Mouse (Mus musculus): Measurements from ENCODE around the gene Mindy1. TPM values are rescaled to one million over a fixed set of nuclear protein-coding genes. Genes with fewer than 3 reads are reported as not detected.
A peak's percentile ranks its signal among the peaks of the same experiment; 100 is the strongest.

Gene Mindy1
- total RNA-seq, 2 experiments from 2014 or later, result 19.1 to 22.7 TPM

GRCm38 (mm10) chr3:95275161-95275560, 6.0 kb upstream of the Mindy1 start:
- no peak overlapping the region for H3K27ac ChIP-seq
- TF ChIP-seq CTCF (conservative IDR thresholded peaks at IDR 0.05), result no peak
- no peak overlapping the region for H3K4me3 ChIP-seq
- no peak for DNase-seq (ENCODE audit: low spot score in 2 of 2)

GRCm38 (mm10) chr3:95276428-95276934, 4.7 kb upstream of the Mindy1 start:
- no peak for TF ChIP-seq CTCF (conservative IDR thresholded peaks at IDR 0.05)
- DNase-seq (ENCODE audit: low spot score in 2 of 2), result no peak
- no peak overlapping the region for H3K27ac ChIP-seq
- no peak overlapping the region for H3K4me3 ChIP-seq

GRCm38 (mm10) chr3:95277149-95277551, 4.0 kb upstream of the Mindy1 start:
- no peak for TF ChIP-seq CTCF (conservative IDR thresholded peaks at IDR 0.05)
- DNase-seq (ENCODE audit: low spot score in 2 of 2), result no peak
- Histone ChIP-seq H3K4me3 (no peak overlapping the region), H3K27ac (no peak overlapping the region)

- H3K4me3 ChIP-seq, result peak overlapping the region; percentile 75
- peak overlapping the region; percentile 96 for H3K27ac ChIP-seq
- DNase-seq (ENCODE audit: low spot score in 2 of 2), result no peak
- TF ChIP-seq CTCF (conservative IDR thresholded peaks at IDR 0.05), result no peak; the same call in 1 of the 2 replicates
These were observed 398 bp upstream of the Mindy1 start for GRCm38 (mm10) chr3:95280747-95281146.

GRCm38 (mm10) chr3:95282381-95282864, 1.3 kb downstream of the Mindy1 start:
- peak overlapping the region; percentile 75 for H3K4me3 ChIP-seq
- TF ChIP-seq CTCF (conservative IDR thresholded peaks at IDR 0.05), result no peak
- peak overlapping the region; percentile 96 for H3K27ac ChIP-seq
- no peak for DNase-seq (ENCODE audit: low spot score in 2 of 2)

- TF ChIP-seq CTCF (conservative IDR thresholded peaks at IDR 0.05), result peak; percentile 59
- peak; percentile 74 to 77 for DNase-seq (ENCODE audit: low spot score in 2 of 2)
- H3K27ac ChIP-seq, result peak overlapping the region; percentile 96
- peak overlapping the region; percentile 75 for H3K4me3 ChIP-seq
These were observed 1.9 kb downstream of the Mindy1 start for GRCm38 (mm10) chr3:95282865-95283588.

GRCm38 (mm10) chr3:95283589-95283941, 2.4 kb downstream of the Mindy1 start:
- DNase-seq (ENCODE audit: low spot score in 2 of 2), result no peak
- Histone ChIP-seq H3K27ac (peak overlapping the region; percentile 96), H3K4me3 (peak overlapping the region; percentile 75)
- TF ChIP-seq CTCF (conservative IDR thresholded peaks at IDR 0.05), result no peak

GRCm38 (mm10) chr3:95284062-95284461, 2.9 kb downstream of the Mindy1 start:
- H3K27ac ChIP-seq, result peak overlapping the region; percentile 96
- DNase-seq (ENCODE audit: low spot score in 2 of 2), result no peak
- peak overlapping the region; percentile 75 for H3K4me3 ChIP-seq
- TF ChIP-seq CTCF (conservative IDR thresholded peaks at IDR 0.05), result no peak

- H3K4me3 ChIP-seq, result peak overlapping the region; percentile 75
- DNase-seq (ENCODE audit: low spot score in 2 of 2), result no peak
- TF ChIP-seq CTCF (conservative IDR thresholded peaks at IDR 0.05), result no peak
- peak overlapping the region; percentile 96 for H3K27ac ChIP-seq
These were observed 3.5 kb downstream of the Mindy1 start for GRCm38 (mm10) chr3:95284501-95285281.

GRCm38 (mm10) chr3:95285390-95285789, 4.2 kb downstream of the Mindy1 start:
- H3K4me3 ChIP-seq, result peak overlapping the region; percentile 75; the same call in 1 of the 2 replicates

GRCm38 (mm10) chr3:95286011-95286410, 4.9 kb downstream of the Mindy1 start:
- no peak for DNase-seq (ENCODE audit: low spot score in 2 of 2)
- H3K4me3 ChIP-seq, result no peak overlapping the region
- TF ChIP-seq CTCF (conservative IDR thresholded peaks at IDR 0.05), result no peak

More at GRCm38 (mm10) chr3:95285390-95285789, 4.2 kb downstream of the Mindy1 start:
- DNase-seq (ENCODE audit: low spot score in 2 of 2), result no peak
- no peak overlapping the region; the same call in 1 of the 2 replicates for H3K27ac ChIP-seq
- no peak for TF ChIP-seq CTCF (conservative IDR thresholded peaks at IDR 0.05)

GRCm38 (mm10) chr3:95286510-95286909, 5.4 kb downstream of the Mindy1 start:
- no peak overlapping the region for H3K4me3 ChIP-seq
- no peak for TF ChIP-seq CTCF (conservative IDR thresholded peaks at IDR 0.05)
- no peak for DNase-seq (ENCODE audit: low spot score in 2 of 2)
- no peak overlapping the region for H3K27ac ChIP-seq

More at GRCm38 (mm10) chr3:95286011-95286410, 4.9 kb downstream of the Mindy1 start:
- no peak overlapping the region; the same call in 1 of the 2 replicates for H3K27ac ChIP-seq

- H3K27ac ChIP-seq, result no peak overlapping the region
- no peak for TF ChIP-seq CTCF (conservative IDR thresholded peaks at IDR 0.05)
- no peak for DNase-seq (ENCODE audit: low spot score in 2 of 2)
- no peak overlapping the region for H3K4me3 ChIP-seq
These were observed 6.4 kb downstream of the Mindy1 start for GRCm38 (mm10) chr3:95287541-95287940.

Data from layer of hippocampus, adult 2 months (tissue).